Mouse (Mus musculus) bone marrow, adult 2 months (tissue): Measurements from ENCODE around the gene Stim2.

Experiments used
- CTCF ChIP-seq: fragments of 200-500 bp; IDR thresholded peaks from 2 replicates; pipeline ENCODE4 v1.5.1; 2011; ENCODE audit warnings: low read length, control low read depth; ENCODE audit not compliant: control insufficient read depth, insufficient read depth
- POLR2A ChIP-seq: fragments of 200-500 bp; IDR thresholded peaks from 2 replicates; pipeline ENCODE4 v1.6.1; 2011; ENCODE audit warnings: low read depth, mild to moderate bottlenecking, control low read depth, low read length, borderline replicate concordance; ENCODE audit not compliant: control insufficient read depth

- no peak for TF ChIP-seq POLR2A
- no peak for TF ChIP-seq CTCF
Measured at GRCm38 (mm10) chr5:54148091-54148795, 149.9 kb downstream of the Stim2 start.
